In the genomic region with DNA sequence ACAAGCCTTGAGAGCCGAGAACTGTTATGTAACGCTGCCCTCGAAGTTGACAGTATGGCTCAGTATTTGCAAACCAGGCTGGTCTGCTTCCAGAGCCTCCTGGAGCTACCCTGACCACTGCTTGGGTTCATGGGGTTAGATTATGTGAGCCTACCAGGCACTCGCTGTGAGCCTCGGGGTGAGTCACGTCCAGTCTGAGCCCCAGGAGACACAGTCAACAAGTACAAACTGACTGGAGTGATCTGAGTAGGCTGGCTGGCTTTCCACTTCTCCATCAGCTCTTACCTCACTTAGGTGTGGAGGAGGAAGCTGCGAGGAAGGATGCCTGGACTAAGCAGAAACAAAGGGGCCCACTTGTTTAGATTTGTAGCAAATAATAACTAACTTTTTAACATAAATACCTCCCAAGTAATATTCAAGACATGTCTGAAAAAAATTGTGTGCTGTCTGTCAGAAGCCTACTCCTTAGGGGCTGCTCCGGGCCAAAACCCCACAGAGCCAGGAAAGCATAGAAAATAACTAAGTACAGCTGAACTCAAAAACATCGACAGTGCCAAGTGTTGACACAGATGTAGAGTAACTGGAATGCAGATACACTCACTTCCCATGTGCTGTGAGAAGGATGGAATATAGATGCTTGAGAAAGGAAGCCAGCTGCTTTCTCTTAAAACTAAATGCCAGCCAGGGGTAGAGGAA, we compare ENCODE assay signal across 10 mouse cellular contexts.
DNase-seq lines count a peak whose midpoint lies in the region; ATAC-seq lines count a peak whose summit lies in the region.
"Had no signal": no experiment of that assay in that cellular context is flagged by ENCODE, and none has a peak within 500 bp of the region (broad histone marks: within the 10 kb centered on the region; RNA-seq: fewer than 3 reads in every experiment).

No protein-coding gene starts in this region.

- ATAC-seq in intestine, embryonic 15.5 days: no peak
- ATAC-seq in intestine, embryonic 16.5 days: no peak

- no peaks in the 10 kb centered on the region for H3K9me3 ChIP-seq in intestine, embryonic 15.5 days
- H3K9me3 ChIP-seq in intestine, embryonic 16.5 days (ENCODE audit: control insufficient read depth, low read length): no peaks in the 10 kb centered on the region
- no peaks in the 10 kb centered on the region for H3K9me3 ChIP-seq in heart, embryonic 10.5 days

- DNase-seq in adipocyte (ENCODE audit: low spot score): peak; percentile 94
- DNase-seq in heart, embryonic 10.5 days (ENCODE audit: low spot score): no peak
- peak; percentile 71 for DNase-seq in lung, postnatal 36 days
- DNase-seq in right cerebral cortex, postnatal 36 days (ENCODE audit: low spot score in 2 of 2): no peak
- DNase-seq in left cerebral cortex, adult 11 months (ENCODE audit: low spot score): no peak
- DNase-seq in frontal cortex, postnatal 14 days (ENCODE audit: low spot score in 2 of 2): no peak
- DNase-seq: kidney, adult 8-10 months; spleen, adult 18-20 months had no signal

- H3K4me2 ChIP-seq in intestine, embryonic 15.5 days (replicated peaks): no peak overlapping the region
- H3K4me2 ChIP-seq in intestine, embryonic 16.5 days (ENCODE audit: low read depth, low read length): no peak overlapping the region

- H3K9ac ChIP-seq in intestine, embryonic 15.5 days: 0 out of 2 replicates have a peak overlapping the region, but pooled peaks have one; percentile 2
- H3K9ac ChIP-seq in intestine, embryonic 16.5 days (ENCODE audit: low read depth, low read length): no peak overlapping the region

- H3K27me3 ChIP-seq in intestine, embryonic 15.5 days (replicated peaks): no peaks in the 10 kb centered on the region
- H3K27me3 ChIP-seq in intestine, embryonic 16.5 days (replicated peaks; ENCODE audit: control insufficient read depth, insufficient read depth, low read length): no peaks in the 10 kb centered on the region
- 0 out of 2 replicates have a peak, but pooled peaks cover under 1% of the 10 kb centered on the region for H3K27me3 ChIP-seq in heart, embryonic 10.5 days (ENCODE audit: insufficient read depth, poor library complexity, severe bottlenecking)

- H3K4me3 ChIP-seq in intestine, embryonic 15.5 days (replicated peaks): no peak overlapping the region
- no peak overlapping the region for H3K4me3 ChIP-seq in intestine, embryonic 16.5 days (ENCODE audit: low read length)
- no peak overlapping the region for H3K4me3 ChIP-seq in heart, embryonic 10.5 days

- H3K27ac ChIP-seq in intestine, embryonic 15.5 days: no peak overlapping the region
- no peak overlapping the region for H3K27ac ChIP-seq in intestine, embryonic 16.5 days (ENCODE audit: low read length)
- 0 out of 2 replicates have a peak overlapping the region, but pooled peaks have one; percentile 37 for H3K27ac ChIP-seq in heart, embryonic 10.5 days

- no peaks in the 10 kb centered on the region for H3K36me3 ChIP-seq in intestine, embryonic 15.5 days
- no peaks in the 10 kb centered on the region for H3K36me3 ChIP-seq in intestine, embryonic 16.5 days (ENCODE audit: control insufficient read depth, insufficient read depth, low read length)
- H3K36me3 ChIP-seq in heart, embryonic 10.5 days: no peaks in the 10 kb centered on the region

- WGBS in intestine, embryonic 15.5 days: 68% methylated on average over 9 of the region's 9 CpGs
- WGBS in intestine, embryonic 16.5 days: 65% methylated on average over 9 of the region's 9 CpGs
- 72% methylated on average over 9 of the region's 9 CpGs for WGBS in heart, embryonic 10.5 days

- H3K4me1 ChIP-seq in intestine, embryonic 15.5 days (replicated peaks): peaks cover 27% of the 10 kb centered on the region
- peaks cover 18% of the 10 kb centered on the region for H3K4me1 ChIP-seq in intestine, embryonic 16.5 days (ENCODE audit: control insufficient read depth, insufficient read depth, low read length)
- peaks cover 21% of the 10 kb centered on the region for H3K4me1 ChIP-seq in heart, embryonic 10.5 days

Comparison
In these comparisons a context has a peak if more than half of its experiments do, and no peak if none do; other contexts are left out.
1. DNase-seq: peak in adipocyte (single experiment) and lung, postnatal 36 days (single experiment); none in heart, embryonic 10.5 days (single experiment), right cerebral cortex, postnatal 36 days (0 of 2), left cerebral cortex, adult 11 months (single experiment) and frontal cortex, postnatal 14 days (0 of 2).